Comparison of ENCODE assay signal across 14 mouse cellular contexts in the genomic region with DNA sequence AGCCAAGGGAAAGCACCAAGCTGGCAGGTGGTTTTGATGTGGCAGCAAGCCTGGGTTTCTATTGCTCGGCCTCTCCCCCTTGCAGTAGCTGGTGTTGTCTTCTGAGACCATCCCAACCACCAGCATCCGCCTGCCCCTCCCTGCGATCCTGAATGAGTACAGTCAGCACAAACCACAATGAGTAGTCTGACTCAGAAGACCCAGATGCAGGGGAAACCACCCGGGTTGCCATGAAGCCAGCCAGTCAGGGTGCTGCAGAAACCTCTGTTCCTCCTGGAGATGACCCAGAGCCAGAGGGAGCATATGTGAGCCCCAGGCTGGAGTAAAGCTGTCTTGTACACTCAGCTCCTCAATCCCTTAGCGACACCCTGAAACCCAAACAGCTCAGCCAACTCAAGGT. TPM values are rescaled to one million over a fixed set of nuclear protein-coding genes. Genes with fewer than 3 reads are reported as not detected.
DNase-seq lines count a peak whose midpoint lies in the region; ATAC-seq lines count a peak whose summit lies in the region.
"Had no signal": no experiment of that assay in that cellular context is flagged by ENCODE, and none has a peak within 500 bp of the region (broad histone marks: within the 10 kb centered on the region; RNA-seq: fewer than 3 reads in every experiment).

No protein-coding gene starts in this region.

- intact Hi-C loops in gastrocnemius, postnatal 14 days (cut with DNase I; ENCODE audit: low total_unique reads), result loop anchor here (5.0 to 10.0 kb wide), 3 partner anchors 158 to 788 kb away; no protein-coding TSS in a partner anchor

- peak; percentile 94 for ATAC-seq in activated CD4-positive, CD25-positive, alpha-beta regulatory T cell, adult 4 months
- 0 out of 2 replicates have a peak, but pooled peaks have one; percentile 40 for ATAC-seq in monocyte, adult 5-6 weeks (replicated peaks; ENCODE audit: insufficient number of reproducible peaks, low FRiP score, low TSS enrichment, poor library complexity, severe bottlenecking)
- ATAC-seq: midbrain, embryonic 16.5 days had no signal

- DNase-seq in testis, postnatal 10 days (ENCODE audit: low spot score), result peak; percentile 36
- DNase-seq in testis, postnatal 14 days (ENCODE audit: low spot score), result no peak
- no peak for DNase-seq in gastrocnemius, adult 18-20 months (ENCODE audit: low spot score)
- DNase-seq in gastrocnemius, postnatal 14 days, result no peak
- no peak for DNase-seq in right cerebral cortex, adult 18-20 months
- DNase-seq: cerebellum, adult 11 months had no signal

RNA-seq across cellular contexts. Expression of gene Il9, which starts 5.3 kb away (rescaled TPM):
- polyA plus RNA-seq in activated CD4-positive, CD25-positive, alpha-beta regulatory T cell, adult 4 months (2017; shearing (Covaris generic)), result not detected
- not detected in 3 replicates for total RNA-seq in monocyte, adult 5-6 weeks (2017)
- not detected for total RNA-seq in gastrocnemius, adult 18-20 months (2021)
- total RNA-seq in gastrocnemius, postnatal 14 days (2021), result not detected
- total RNA-seq: heart, postnatal 10 days; left cerebral cortex, postnatal 10 days had no signal
- polyA plus RNA-seq: embryonic facial prominence, embryonic 13.5 days; kidney, postnatal 0 days; liver, embryonic 16.5 days; midbrain, embryonic 16.5 days had no signal

RNA-seq across cellular contexts. Expression of gene Slc25a48, which starts 38.6 kb away (rescaled TPM):
- not detected for polyA plus RNA-seq in activated CD4-positive, CD25-positive, alpha-beta regulatory T cell, adult 4 months (2017; shearing (Covaris generic))
- not detected in 3 replicates for total RNA-seq in monocyte, adult 5-6 weeks (2017)
- total RNA-seq in gastrocnemius, adult 18-20 months (2021), result not detected
- total RNA-seq in gastrocnemius, postnatal 14 days (2021), result under 1 TPM in 1 of 2 experiments, not detected in 1; 0.08 TPM
- polyA plus RNA-seq: midbrain, embryonic 16.5 days had no signal

RNA-seq across cellular contexts. Expression of gene Fbxl21, which starts 45.5 kb away (rescaled TPM):
- polyA plus RNA-seq in activated CD4-positive, CD25-positive, alpha-beta regulatory T cell, adult 4 months (2017; shearing (Covaris generic)), result 1 to 10 TPM in 1 of 2 experiments, under 1 TPM in 1; 0.87 to 1.6 TPM
- total RNA-seq in monocyte, adult 5-6 weeks (2017), result 0.57 TPM in 1 of 3 replicates, not detected in the others
- under 1 TPM in 1 of 2 experiments, not detected in 1; 0.33 TPM for total RNA-seq in gastrocnemius, adult 18-20 months (2021)
- total RNA-seq in gastrocnemius, postnatal 14 days (2021), result under 1 TPM in 1 of 2 experiments, not detected in 1; 0.14 TPM

RNA-seq across cellular contexts. Expression of gene Gm3045, which starts 50.4 kb away (rescaled TPM):
- polyA plus RNA-seq in activated CD4-positive, CD25-positive, alpha-beta regulatory T cell, adult 4 months (2017; shearing (Covaris generic)), result not detected
- not detected in 3 replicates for total RNA-seq in monocyte, adult 5-6 weeks (2017)
- total RNA-seq in gastrocnemius, adult 18-20 months (2021), result not detected
- total RNA-seq in gastrocnemius, postnatal 14 days (2021), result not detected
- total RNA-seq: heart, postnatal 10 days; left cerebral cortex, postnatal 10 days had no signal
- polyA plus RNA-seq: embryonic facial prominence, embryonic 13.5 days; kidney, postnatal 0 days; liver, embryonic 16.5 days; midbrain, embryonic 16.5 days had no signal
